Mouse (Mus musculus): ENCODE data around the gene Krt6a.
"Not testable (repeated sequence)": the region's sequence is repeated elsewhere in the genome, so short reads cannot be mapped to it uniquely, and the experiment has no call there.

The Krt6a gene

GRCm38 (mm10) chr15:101694207-101694606 lies at the start of gene Krt6a:
TSS of gene Krt6a (minus strand) at chr15:101694307.
- DNase-seq (ENCODE audit: low read depth, low spot score), result no peak

- no peak for DNase-seq (ENCODE audit: low read depth, low spot score)
Measured at GRCm38 (mm10) chr15:101742711-101743110, 48.6 kb upstream of the Krt6a start, which contains the start of gene Krt71. TSS of gene Krt71 (minus strand) at chr15:101743109.

- DNase-seq (ENCODE audit: low read depth, low spot score), result no peak
Measured at GRCm38 (mm10) chr15:101737786-101738185, 43.7 kb upstream of the Krt6a start.

- no peak for DNase-seq (ENCODE audit: low read depth, low spot score)
Measured at GRCm38 (mm10) chr15:101730653-101731052, 36.5 kb upstream of the Krt6a start.

- no peak for DNase-seq (ENCODE audit: low read depth, low spot score)
Measured at GRCm38 (mm10) chr15:101724686-101725085, 30.6 kb upstream of the Krt6a start.

GRCm38 (mm10) chr15:101715831-101716230 lies 21.7 kb upstream of the Krt6a start:
- DNase-seq (ENCODE audit: low read depth, low spot score), result no peak

- no peak for DNase-seq (ENCODE audit: low read depth, low spot score)
Measured at GRCm38 (mm10) chr15:101714356-101714755, 20.2 kb upstream of the Krt6a start.

- no peak for DNase-seq (ENCODE audit: low read depth, low spot score)
Measured at GRCm38 (mm10) chr15:101713731-101714130, 19.6 kb upstream of the Krt6a start.

- no peak for DNase-seq (ENCODE audit: low read depth, low spot score)
Measured at GRCm38 (mm10) chr15:101712720-101713119, 18.6 kb upstream of the Krt6a start, which contains the start of gene Krt5. TSS of gene Krt5 (minus strand) at chr15:101712898.

- no peak for DNase-seq (ENCODE audit: low read depth, low spot score)
Measured at GRCm38 (mm10) chr15:101708683-101709082, 14.6 kb upstream of the Krt6a start.

- no peak for DNase-seq (ENCODE audit: low read depth, low spot score)
Measured at GRCm38 (mm10) chr15:101707454-101707853, 13.3 kb upstream of the Krt6a start.

- DNase-seq (ENCODE audit: low read depth, low spot score), result peak; percentile 44
Measured at GRCm38 (mm10) chr15:101704066-101704465, 10.0 kb upstream of the Krt6a start.

GRCm38 (mm10) chr15:101702380-101702779 lies 8.3 kb upstream of the Krt6a start:
- DNase-seq (ENCODE audit: low read depth, low spot score), result no peak

GRCm38 (mm10) chr15:101699866-101700265 lies 5.8 kb upstream of the Krt6a start:
- DNase-seq (ENCODE audit: low read depth, low spot score), result no peak

- no peak for DNase-seq (ENCODE audit: low read depth, low spot score)
Measured at GRCm38 (mm10) chr15:101699192-101699591, 5.1 kb upstream of the Krt6a start.

GRCm38 (mm10) chr15:101697326-101698188 lies 3.5 kb upstream of the Krt6a start:
- no peak for DNase-seq (ENCODE audit: low read depth, low spot score)

GRCm38 (mm10) chr15:101690460-101690859 lies 3.6 kb downstream of the Krt6a start:
- not testable (repeated sequence) for DNase-seq (ENCODE audit: low read depth, low spot score)

GRCm38 (mm10) chr15:101688161-101688560 lies 5.9 kb downstream of the Krt6a start:
- no peak for DNase-seq (ENCODE audit: low read depth, low spot score)

GRCm38 (mm10) chr15:101680187-101680586 lies 13.9 kb downstream of the Krt6a start, which contains the start of gene Krt6b:
TSS of gene Krt6b (minus strand) at chr15:101680287.
- no peak for DNase-seq (ENCODE audit: low read depth, low spot score)

GRCm38 (mm10) chr15:101675978-101676377 lies 18.1 kb downstream of the Krt6a start:
- DNase-seq (ENCODE audit: low read depth, low spot score), result no peak

GRCm38 (mm10) chr15:101652736-101653265 lies 41.3 kb downstream of the Krt6a start:
- no peak for DNase-seq (ENCODE audit: low read depth, low spot score)

GRCm38 (mm10) chr15:101647280-101647679 lies 46.8 kb downstream of the Krt6a start, which contains the start of gene Gm5478:
TSS of gene Gm5478 (minus strand) at chr15:101647380.
- DNase-seq (ENCODE audit: low read depth, low spot score), result no peak

Data from mesoderm, embryonic 11.5 days (tissue).